Mouse (Mus musculus) myocyte (in vitro differentiated cells): ENCODE measurements around the gene Krtap3-2.

Source experiments
- CEBPB ChIP-seq: IDR thresholded peaks from 2 replicates; pipeline ENCODE4 v1.6.1; 2011; ENCODE audit warnings: mild to moderate bottlenecking, moderate library complexity; ENCODE audit not compliant: poor library complexity, insufficient read depth, severe bottlenecking
- POLR2AphosphoS2 ChIP-seq: IDR thresholded peaks from one replicate; pipeline ENCODE4 v1.6.1; 2011; ENCODE audit warnings: low read depth, control low read depth; ENCODE audit not compliant: insufficient read length
- USF1 ChIP-seq: IDR thresholded peaks from one replicate; pipeline ENCODE4 v1.6.1; 2011; ENCODE audit warnings: low read depth, mild to moderate bottlenecking, control low read depth, moderate library complexity

DNA sequence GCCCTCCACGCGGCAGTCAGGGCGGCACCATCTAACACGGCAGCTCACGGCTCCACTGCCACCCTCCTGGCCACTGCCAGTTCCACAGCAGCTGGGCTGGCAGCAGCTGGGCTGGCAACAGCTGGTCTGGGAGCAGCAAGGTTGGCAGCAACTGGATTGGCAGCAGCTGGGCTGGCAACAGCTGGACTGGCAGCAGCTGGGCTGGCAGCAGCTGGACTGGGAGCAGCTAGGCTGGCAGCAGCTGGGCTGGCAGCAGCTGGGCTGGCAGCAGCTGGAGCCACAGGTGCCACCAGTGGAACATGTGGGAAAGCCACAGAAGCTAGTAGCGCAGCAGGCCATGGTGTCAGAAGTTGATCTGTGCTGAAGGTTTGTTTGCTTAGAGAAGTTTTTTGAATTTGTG, 34.3 kb upstream of the Krtap3-2 start, which contains the start of gene Krtap1-3:
- no peak for TF ChIP-seq POLR2AphosphoS2
- TF ChIP-seq USF1, result no peak
- no peak for TF ChIP-seq CEBPB
